Mouse (Mus musculus): ENCODE data around the gene Resp18. TPM values are rescaled to one million over a fixed set of nuclear protein-coding genes. Genes with fewer than 3 reads are reported as not detected.

Resp18 gene
- total and polyA plus RNA-seq, 3 experiments, result not detected

- H3K4me1 ChIP-seq (ENCODE audit: control insufficient read depth in 1 of 2, insufficient read depth in 2 of 2), result peaks cover 15 to 35% of the 10 kb centered on the region in 2 experiments
- H3K27ac ChIP-seq (ENCODE audit: insufficient read depth, low read depth), result no peak overlapping the region
- dilution Hi-C loops (cut with MboI; ENCODE audit: extremely low pct_ligation_motif_present, extremely low pct_unique_long_range_greater_than_20kb, low sequenced_read_pairs), result no loop called here
- no peaks in the 10 kb centered on the region for H3K9me3 ChIP-seq (replicated peaks; ENCODE audit: low read length)
- no peak overlapping the region for H3K9ac ChIP-seq (ENCODE audit: insufficient read depth, low read depth)
- peaks cover 6% of the 10 kb centered on the region for H3K27me3 ChIP-seq (replicated peaks)
- TF ChIP-seq CTCF (conservative IDR thresholded peaks at IDR 0.05 in 1 of 2, IDR thresholded peaks at IDR 0.05 in 1 of 2; ENCODE audit: low read depth in 2 of 2, low read length in 2 of 2), result no peak
- no peak for TF ChIP-seq MEF2A (IDR thresholded peaks at IDR 0.05; ENCODE audit: borderline replicate concordance, low read depth, low read length)
- TF ChIP-seq ETS1 (conservative IDR thresholded peaks at IDR 0.05; ENCODE audit: low read depth, low read length), result no peak
- TF ChIP-seq MXI1 (IDR thresholded peaks at IDR 0.05; ENCODE audit: low read depth, low read length), result no peak
- no peak for TF ChIP-seq ZKSCAN1 (IDR thresholded peaks at IDR 0.05; ENCODE audit: borderline replicate concordance, low read depth, low read length)
- TF ChIP-seq JUN (IDR thresholded peaks at IDR 0.05; ENCODE audit: insufficient read depth, low read depth, low read length), result no peak
- no peak for TF ChIP-seq RCOR1 (conservative IDR thresholded peaks at IDR 0.05; ENCODE audit: low read depth, low read length)
- TF ChIP-seq BHLHE40 (IDR thresholded peaks at IDR 0.05; ENCODE audit: low read depth, low read length), result no peak
- no peak for TF ChIP-seq RAD21 (IDR thresholded peaks at IDR 0.05; ENCODE audit: low read depth, low read length)
- no peak for TF ChIP-seq USF2 (conservative IDR thresholded peaks at IDR 0.05; ENCODE audit: low read depth, low read length)
- no peak for TF ChIP-seq ELF1 (IDR thresholded peaks at IDR 0.05; ENCODE audit: low read depth, low read length)
- no peak for TF ChIP-seq UBTF (IDR thresholded peaks at IDR 0.05; ENCODE audit: low read depth, low read length)
- no peak for TF ChIP-seq JUND (conservative IDR thresholded peaks at IDR 0.05; ENCODE audit: low read depth, low read length)
- no peak for TF ChIP-seq HCFC1 (IDR thresholded peaks at IDR 0.05; ENCODE audit: low read depth, low read length)
- TF ChIP-seq EP300 (IDR thresholded peaks at IDR 0.05; ENCODE audit: low read length), result no peak
- TF ChIP-seq MAFK (IDR thresholded peaks at IDR 0.05; ENCODE audit: insufficient replicate concordance, low read length), result no peak
- TF ChIP-seq SMC3 (IDR thresholded peaks at IDR 0.05; ENCODE audit: low read depth, low read length), result no peak
- TF ChIP-seq USF1 (IDR thresholded peaks at IDR 0.05; ENCODE audit: low read depth, low read length), result no peak
- TF ChIP-seq KAT2A (IDR thresholded peaks at IDR 0.05; ENCODE audit: insufficient replicate concordance, low read length), result no peak
- TF ChIP-seq E2F4 (IDR thresholded peaks at IDR 0.05; ENCODE audit: insufficient replicate concordance, low read depth, low read length), result no peak
- no peaks in the 10 kb centered on the region for H3K36me3 ChIP-seq (replicated peaks in 1 of 2; ENCODE audit: control insufficient read depth in 1 of 2, insufficient read depth in 1 of 2, low read length in 1 of 2)
- H3K4me2 ChIP-seq (ENCODE audit: insufficient read depth, low read depth, poor library complexity, severe bottlenecking), result no peak overlapping the region
- no peak overlapping the region for H3K4me3 ChIP-seq (replicated peaks in 1 of 3; ENCODE audit: low read depth in 2 of 3, low read length in 2 of 3, poor library complexity in 1 of 3)
- in situ Hi-C loops (cut with MboI; ENCODE audit: low pct_ligation_motif_present, low pct_unique_long_range_greater_than_20kb, low sequenced_read_pairs), result no loop called here
- DNase-seq (ENCODE audit: extremely low read depth), result no peak
- H3K79me2 ChIP-seq (replicated peaks; ENCODE audit: control insufficient read depth, extremely low read depth, insufficient read depth, poor library complexity, severe bottlenecking), result no peaks in the 10 kb centered on the region
These were observed 52.1 kb downstream of the Resp18 start for GRCm38 (mm10) chr1:75226138-75226537.

- Histone ChIP-seq H3K9ac (ENCODE audit: insufficient read depth, low read depth) (no peak overlapping the region), H3K27me3 (replicated peaks) (peaks cover 6% of the 10 kb centered on the region), H3K27ac (ENCODE audit: insufficient read depth, low read depth) (no peak overlapping the region), H3K4me3 (replicated peaks in 1 of 3; ENCODE audit: low read depth in 2 of 3, low read length in 2 of 3, poor library complexity in 1 of 3) (no peak overlapping the region), H3K4me1 (ENCODE audit: control insufficient read depth in 1 of 2, insufficient read depth in 2 of 2) (peaks cover 15 to 30% of the 10 kb centered on the region in 2 experiments), H3K36me3 (replicated peaks in 1 of 2; ENCODE audit: control insufficient read depth in 1 of 2, insufficient read depth in 1 of 2, low read length in 1 of 2) (no peaks in the 10 kb centered on the region), H3K79me2 (replicated peaks; ENCODE audit: control insufficient read depth, extremely low read depth, insufficient read depth, poor library complexity, severe bottlenecking) (no peaks in the 10 kb centered on the region), H3K9me3 (replicated peaks; ENCODE audit: low read length) (no peaks in the 10 kb centered on the region), H3K4me2 (ENCODE audit: insufficient read depth, low read depth, poor library complexity, severe bottlenecking) (no peak overlapping the region)
- dilution Hi-C loops (cut with MboI; ENCODE audit: extremely low pct_ligation_motif_present, extremely low pct_unique_long_range_greater_than_20kb, low sequenced_read_pairs), result no loop called here
- no peak for DNase-seq (ENCODE audit: extremely low read depth)
- in situ Hi-C loops (cut with MboI; ENCODE audit: low pct_ligation_motif_present, low pct_unique_long_range_greater_than_20kb, low sequenced_read_pairs), result no loop called here
- no peak for TF ChIP-seq MAX (IDR thresholded peaks at IDR 0.05; ENCODE audit: low read length)
- TF ChIP-seq MYC (IDR thresholded peaks at IDR 0.05; ENCODE audit: low read depth, low read length), result no peak
- TF ChIP-seq EP300 (IDR thresholded peaks at IDR 0.05; ENCODE audit: low read length), result no peak
- TF ChIP-seq ZC3H11A (IDR thresholded peaks at IDR 0.05; ENCODE audit: low read depth, low read length), result no peak
- no peak for TF ChIP-seq RAD21 (IDR thresholded peaks at IDR 0.05; ENCODE audit: low read depth, low read length)
- TF ChIP-seq USF1 (IDR thresholded peaks at IDR 0.05; ENCODE audit: low read depth, low read length), result no peak
- no peak for TF ChIP-seq USF2 (conservative IDR thresholded peaks at IDR 0.05; ENCODE audit: low read depth, low read length)
- TF ChIP-seq IRF4 (IDR thresholded peaks at IDR 0.05; ENCODE audit: low read depth, low read length), result no peak
- no peak for TF ChIP-seq MAZ (IDR thresholded peaks at IDR 0.05; ENCODE audit: low read depth, low read length)
- TF ChIP-seq POLR2AphosphoS2 (IDR thresholded peaks at IDR 0.05; ENCODE audit: low read depth, low read length), result no peak
- no peak for TF ChIP-seq MEF2A (IDR thresholded peaks at IDR 0.05; ENCODE audit: borderline replicate concordance, low read depth, low read length)
- no peak for TF ChIP-seq ZKSCAN1 (IDR thresholded peaks at IDR 0.05; ENCODE audit: borderline replicate concordance, low read depth, low read length)
- TF ChIP-seq NELFE (IDR thresholded peaks at IDR 0.05; ENCODE audit: low read depth, low read length), result no peak
- TF ChIP-seq ZMIZ1 (IDR thresholded peaks at IDR 0.05; ENCODE audit: low read depth, low read length), result no peak
- no peak for TF ChIP-seq HCFC1 (IDR thresholded peaks at IDR 0.05; ENCODE audit: low read depth, low read length)
- no peak for TF ChIP-seq UBTF (IDR thresholded peaks at IDR 0.05; ENCODE audit: low read depth, low read length)
- TF ChIP-seq ELF1 (IDR thresholded peaks at IDR 0.05; ENCODE audit: low read depth, low read length), result no peak
- TF ChIP-seq ETS1 (conservative IDR thresholded peaks at IDR 0.05; ENCODE audit: low read depth, low read length), result no peak
- no peak for TF ChIP-seq MAFK (IDR thresholded peaks at IDR 0.05; ENCODE audit: insufficient replicate concordance, low read length)
- TF ChIP-seq ZNF384 (IDR thresholded peaks at IDR 0.05; ENCODE audit: low read depth, low read length), result no peak
These were observed 52.7 kb downstream of the Resp18 start for GRCm38 (mm10) chr1:75225473-75225872.

All from CH12.LX (cell line).